Mouse (Mus musculus) testis, adult 2 months (tissue): Measurements from ENCODE around the gene Rangap1.

Experiments used
- CTCF ChIP-seq: fragments of 200-500 bp; IDR thresholded peaks from 2 replicates; pipeline ENCODE4 v1.5.1; 2012; ENCODE audit warnings: low read depth, mild to moderate bottlenecking, inconsistent platforms, low read length, moderate library complexity; ENCODE audit not compliant: control insufficient read depth, insufficient read depth, insufficient replicate concordance
- POLR2A ChIP-seq: fragments of 200-500 bp; IDR thresholded peaks from 2 replicates; pipeline ENCODE4 v1.6.1; 2012; ENCODE audit warnings: low read depth, mild to moderate bottlenecking, inconsistent platforms, low read length, moderate library complexity; ENCODE audit not compliant: control insufficient read depth

DNA sequence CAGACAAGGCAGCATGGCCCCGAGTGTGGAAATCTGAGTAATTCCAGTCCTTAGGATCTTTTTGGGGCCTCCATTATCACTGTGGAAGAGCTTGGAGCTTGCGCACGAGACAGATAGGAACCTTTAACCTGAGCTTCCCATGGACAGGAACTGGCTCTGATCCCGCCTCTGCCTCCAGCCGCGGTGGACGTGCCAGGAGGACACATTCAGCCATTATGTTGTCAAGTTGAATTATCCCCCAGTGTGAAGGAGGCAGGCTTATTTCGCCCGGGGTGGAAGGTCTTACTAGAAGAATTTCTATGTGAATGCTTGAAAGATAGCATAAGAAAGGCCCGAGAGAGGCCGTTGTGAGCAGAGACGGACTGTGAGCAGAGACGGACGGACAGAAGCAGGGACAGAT, 4.4 kb upstream of the Rangap1 start:
- no peak for TF ChIP-seq CTCF
- TF ChIP-seq POLR2A: no peak
